In genomic region chr12:55389132-55390081, GRCm38 (mm10) we compare ENCODE assay signal across 8 mouse cellular contexts. TPM values are rescaled to one million over a fixed set of nuclear protein-coding genes. Genes with fewer than 3 reads are reported as not detected.
DNase-seq lines count a peak whose midpoint lies in the region; ATAC-seq and TF ChIP-seq lines count a peak whose summit lies in the region.

No protein-coding gene starts in this region.

- ATAC-seq in lung, embryonic 16.5 days (ENCODE audit: low read depth), result peak; percentile 48; the same call in 1 of the 2 replicates
- no peak for ATAC-seq in midbrain, embryonic 11.5 days (ENCODE audit: low FRiP score)

- no peak overlapping the region for H3K9ac ChIP-seq in lung, embryonic 16.5 days (ENCODE audit: low read length)
- no peak overlapping the region for H3K9ac ChIP-seq in midbrain, embryonic 11.5 days (ENCODE audit: low read length)

- TF ChIP-seq POLR2A in spleen, adult 2 months (IDR thresholded peaks at IDR 0.05; ENCODE audit: low read depth, low read length), result no peak

- peak overlapping the region; percentile 25; the same call in 1 of the 2 replicates for H3K4me2 ChIP-seq in lung, embryonic 16.5 days (ENCODE audit: low read depth, low read length)
- H3K4me2 ChIP-seq in midbrain, embryonic 11.5 days, result no peak overlapping the region

- no peak overlapping the region for H3K4me3 ChIP-seq in spleen, adult 2 months (ENCODE audit: extremely low read depth, insufficient read depth, insufficient read length)
- H3K4me3 ChIP-seq in lung, embryonic 16.5 days (ENCODE audit: low read length), result no peak overlapping the region
- H3K4me3 ChIP-seq in midbrain, embryonic 11.5 days (ENCODE audit: low read depth, low read length), result no peak overlapping the region

- 11% methylated on average over 17 of the region's 17 CpGs for WGBS in spleen, adult 2 months
- WGBS in lung, embryonic 16.5 days, result 41% methylated on average over 17 of the region's 17 CpGs
- WGBS in midbrain, embryonic 11.5 days, result 85% methylated on average over 17 of the region's 17 CpGs

- no peaks in the 10 kb centered on the region for H3K27me3 ChIP-seq in spleen, adult 2 months (ENCODE audit: control insufficient read depth, insufficient read depth, low read length)
- H3K27me3 ChIP-seq in lung, embryonic 16.5 days (ENCODE audit: control insufficient read depth, insufficient read depth, low read depth, low read length), result no peaks in the 10 kb centered on the region
- H3K27me3 ChIP-seq in midbrain, embryonic 11.5 days (ENCODE audit: control insufficient read depth, insufficient read depth, low read length), result no peaks in the 10 kb centered on the region

- H3K4me1 ChIP-seq in spleen, adult 2 months (ENCODE audit: control insufficient read depth, insufficient read depth, insufficient read length), result peaks cover 33% of the 10 kb centered on the region; the same call in 1 of the 2 replicates
- peaks cover 17% of the 10 kb centered on the region for H3K4me1 ChIP-seq in lung, embryonic 16.5 days (replicated peaks; ENCODE audit: control insufficient read depth, insufficient read depth, low read length)
- H3K4me1 ChIP-seq in midbrain, embryonic 11.5 days (ENCODE audit: control insufficient read depth, insufficient read depth, low read length), result peaks cover 8% of the 10 kb centered on the region; the same call in 1 of the 2 replicates

- H3K36me3 ChIP-seq in spleen, adult 2 months (ENCODE audit: control insufficient read depth, insufficient read depth, low read length), result no peaks in the 10 kb centered on the region
- H3K36me3 ChIP-seq in lung, embryonic 16.5 days (ENCODE audit: control insufficient read depth, insufficient read depth, low read length), result no peaks in the 10 kb centered on the region
- H3K36me3 ChIP-seq in midbrain, embryonic 11.5 days (ENCODE audit: control insufficient read depth, insufficient read depth, low read length), result no peaks in the 10 kb centered on the region

- no peaks in the 10 kb centered on the region for H3K9me3 ChIP-seq in lung, embryonic 16.5 days (ENCODE audit: control insufficient read depth, low read length)
- no peaks in the 10 kb centered on the region for H3K9me3 ChIP-seq in midbrain, embryonic 11.5 days (ENCODE audit: control insufficient read depth, low read length)

- peak overlapping the region; percentile 67 for H3K27ac ChIP-seq in spleen, adult 2 months (ENCODE audit: insufficient read depth, low read length)
- H3K27ac ChIP-seq in lung, embryonic 16.5 days (ENCODE audit: low read length), result peak overlapping the region; percentile 45
- H3K27ac ChIP-seq in midbrain, embryonic 11.5 days (ENCODE audit: low read depth, low read length), result no peak overlapping the region

- no peak for TF ChIP-seq CTCF in spleen, adult 2 months (IDR thresholded peaks at IDR 0.05; ENCODE audit: extremely low read depth, insufficient read depth, insufficient read length, insufficient replicate concordance)

- peak; percentile 34 to 66 for DNase-seq in adrenal gland, adult (ENCODE audit: inconsistent age in 2 of 2, low spot score in 1 of 2)
- DNase-seq in adrenal gland, adult 18-20 months (ENCODE audit: low spot score in 2 of 2), result no peak
- DNase-seq in spleen, adult 2 months (ENCODE audit: low read depth in 1 of 2, low spot score in 2 of 2), result peak; percentile 36 to 49
- no peak for DNase-seq in spleen, postnatal 14 days (ENCODE audit: low spot score in 2 of 2)
- peak; percentile 64 to 74 for DNase-seq in thymus, postnatal 36 days
- no peak for DNase-seq in frontal cortex, postnatal 36 days (ENCODE audit: low spot score in 2 of 2)
- DNase-seq in midbrain, embryonic 11.5 days (ENCODE audit: low spot score, missing footprints), result no peak

RNA-seq across cellular contexts. Expression of gene Psma6, which starts 5.4 kb away (rescaled TPM):
- 100 to 1,000 TPM; 230 to 239 TPM for total RNA-seq in adrenal gland, adult 18-20 months (2021)
- 16.5 and 20.1 TPM in 2 replicates for polyA plus RNA-seq in spleen, adult 2 months (2012; rRNA removed)
- 389 and 394 TPM in 2 replicates for polyA plus RNA-seq in lung, embryonic 16.5 days (2015; fragmentation: Nextera tagmentation; extraction: Ambion mirVana)
- 506 and 513 TPM in 2 replicates for polyA plus RNA-seq in midbrain, embryonic 11.5 days (2014; fragmentation: Nextera tagmentation; extraction: Ambion mirVana)

Comparison
In these comparisons a context has a peak if more than half of its experiments do, and no peak if none do; other contexts are left out.
1. DNase-seq: peak in adrenal gland, adult (2 of 2), spleen, adult 2 months (2 of 2) and thymus, postnatal 36 days (2 of 2); none in adrenal gland, adult 18-20 months (0 of 2), spleen, postnatal 14 days (0 of 2), frontal cortex, postnatal 36 days (0 of 2) and midbrain, embryonic 11.5 days (single experiment).
2. RNA of gene Psma6, which starts 5.4 kb away (polyA plus RNA-seq): 506 to 513 TPM in midbrain, embryonic 11.5 days and 389 to 394 TPM in lung, embryonic 16.5 days; 16.5 to 20.1 TPM in spleen, adult 2 months; every median in the first group is over 10 times any median in the second.